Mouse (Mus musculus): ENCODE results near the gene 4930449I24Rik.
"Not testable (repeated sequence)": the region's sequence is repeated elsewhere in the genome, so short reads cannot be mapped to it uniquely, and the experiment has no call there.

GRCm38 (mm10) chr5:146488959-146489358 is 13.2 kb upstream of the 4930449I24Rik start:
- TF ChIP-seq CTCF (conservative IDR thresholded peaks at IDR 0.05 in 1 of 2, IDR thresholded peaks at IDR 0.05 in 1 of 2; ENCODE audit: low read depth in 2 of 2, low read length in 2 of 2); CHD2 (IDR thresholded peaks at IDR 0.05; ENCODE audit: low read length); POLR2A (IDR thresholded peaks at IDR 0.05; ENCODE audit: low read depth, low read length); PAX5 (IDR thresholded peaks at IDR 0.05; ENCODE audit: low read length); USF1 (IDR thresholded peaks at IDR 0.05; ENCODE audit: low read depth, low read length); ZNF384 (IDR thresholded peaks at IDR 0.05; ENCODE audit: low read depth, low read length); EP300 (IDR thresholded peaks at IDR 0.05; ENCODE audit: low read length); CHD1 (IDR thresholded peaks at IDR 0.05; ENCODE audit: low read depth, low read length); ZC3H11A (IDR thresholded peaks at IDR 0.05; ENCODE audit: low read depth, low read length); MYC (IDR thresholded peaks at IDR 0.05; ENCODE audit: low read depth, low read length); BHLHE40 (IDR thresholded peaks at IDR 0.05; ENCODE audit: low read depth, low read length); SMC3 (IDR thresholded peaks at IDR 0.05; ENCODE audit: low read depth, low read length); TBP (conservative IDR thresholded peaks at IDR 0.05; ENCODE audit: low read depth, low read length): not testable (repeated sequence)
